Mouse (Mus musculus): ENCODE measurements at regions not wholly inside any gene's neighbourhood (a gene's known extent, or its start where the extent isn't known, plus 50 kb on each side); places are given as distances from the start of the nearest gene placed in this dataset.
A peak's percentile ranks its signal among the peaks of the same experiment; 100 is the strongest.

DNA sequence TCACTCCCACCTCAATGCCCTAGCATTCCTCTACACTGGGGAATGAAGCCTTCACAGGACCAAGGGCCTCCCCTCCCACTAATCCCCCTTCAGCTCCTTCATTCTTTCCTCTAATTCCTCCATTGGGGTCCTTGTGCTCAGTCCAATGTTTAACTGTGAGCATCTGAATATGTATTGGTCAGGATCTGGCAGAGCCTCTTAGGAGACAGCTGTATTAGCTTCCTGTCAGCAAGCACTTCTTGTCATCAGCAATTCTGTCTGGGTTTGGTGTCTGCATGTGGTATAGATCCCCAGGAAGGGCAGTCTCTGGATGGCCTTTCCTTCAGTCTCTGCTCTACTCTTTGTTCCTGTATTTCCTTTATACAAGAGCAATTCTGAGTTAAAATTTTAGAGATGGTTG, 426.8 kb upstream of the 2610001J05Rik start:
- intact Hi-C loops (cut with DNase I), result no loop called here
- DNase-seq (ENCODE audit: low spot score in 2 of 2), result no peak

DNA sequence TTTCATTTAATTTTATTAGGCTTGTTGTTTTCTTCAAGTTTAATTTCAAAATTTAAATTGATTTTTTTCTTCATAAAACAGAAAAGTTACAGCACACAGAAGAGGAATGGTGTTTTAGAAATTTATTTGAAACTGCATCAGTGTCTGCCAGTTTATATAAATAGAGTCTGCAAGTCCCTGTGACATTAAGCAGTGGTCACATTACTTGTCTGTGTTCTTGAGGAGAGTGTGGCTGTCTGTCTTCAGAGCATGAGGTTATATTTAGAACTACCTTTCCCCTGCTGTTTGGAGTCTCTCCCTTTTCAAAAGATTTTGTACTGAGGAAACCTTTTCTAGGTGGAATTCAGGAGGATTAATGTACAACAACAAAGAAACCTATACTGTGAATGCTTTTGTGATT, 426.1 kb upstream of the 2610001J05Rik start:
- intact Hi-C loops (cut with DNase I), result no loop called here
- no peak for DNase-seq (ENCODE audit: low spot score in 2 of 2)

DNA sequence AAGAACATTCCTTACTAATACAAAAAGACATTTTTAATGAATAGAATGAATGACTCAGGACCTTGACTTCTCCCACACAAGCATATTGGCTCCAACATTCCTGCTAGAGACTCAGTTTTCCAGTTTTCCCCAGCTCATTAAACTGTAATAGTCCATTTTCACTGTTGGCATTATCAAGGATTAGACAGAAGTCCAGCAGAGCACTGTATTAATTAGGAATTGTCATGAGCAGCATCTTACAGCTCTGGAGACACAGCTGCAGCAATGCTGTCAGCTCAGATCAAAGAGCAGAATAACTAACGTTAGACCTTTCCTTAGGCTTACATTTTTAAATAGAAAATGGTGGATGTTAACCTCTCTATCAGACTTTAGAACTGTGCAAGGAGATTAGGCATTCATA, 419.5 kb upstream of the 2610001J05Rik start:
- intact Hi-C loops (cut with DNase I), result no loop called here
- DNase-seq (ENCODE audit: low spot score in 2 of 2), result no peak

DNA sequence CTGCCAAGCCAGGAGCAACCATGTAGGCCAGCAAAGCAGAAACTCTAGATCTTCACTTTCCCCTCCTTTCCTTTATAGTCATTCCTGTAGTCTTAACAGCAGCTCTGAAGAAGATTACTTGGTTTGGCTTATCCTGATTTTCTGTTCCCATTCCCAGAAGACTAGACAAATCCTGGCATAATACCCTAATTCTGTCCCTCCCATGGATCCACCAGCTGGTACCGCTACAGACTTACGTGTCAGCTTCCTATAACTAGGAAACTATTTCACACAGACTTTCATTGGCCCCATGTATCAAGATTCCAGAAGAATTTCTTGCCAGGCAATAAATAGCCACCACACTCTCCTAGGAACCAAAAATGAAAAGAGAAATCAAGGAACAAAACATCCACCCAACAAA, 410.2 kb upstream of the 2610001J05Rik start:
- intact Hi-C loops (cut with DNase I), result no loop called here
- DNase-seq (ENCODE audit: low spot score in 2 of 2), result peak in 1 of 2 experiments; percentile 2

DNA sequence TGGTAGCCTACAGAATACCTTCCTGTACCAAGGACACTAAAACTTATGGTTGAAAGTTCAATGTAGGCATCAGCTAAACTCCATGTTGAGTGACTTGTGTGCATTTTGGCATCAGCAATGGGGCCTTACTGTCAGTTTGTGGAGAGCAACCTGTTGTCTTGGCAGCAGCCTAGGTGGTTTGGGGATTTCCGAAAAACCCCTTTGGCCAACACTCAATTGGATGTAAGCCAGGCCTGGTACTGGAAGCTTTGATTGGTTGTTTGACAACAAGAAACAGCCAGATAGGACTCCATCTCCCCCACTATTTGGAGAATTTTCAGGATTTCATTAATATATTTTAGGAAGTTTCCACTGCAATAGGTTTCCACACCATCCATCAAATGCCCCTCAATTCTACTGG, 390.6 kb upstream of the 2610001J05Rik start:
- no peak for DNase-seq (ENCODE audit: low spot score in 2 of 2)
- intact Hi-C loops (cut with DNase I), result no loop called here

DNA sequence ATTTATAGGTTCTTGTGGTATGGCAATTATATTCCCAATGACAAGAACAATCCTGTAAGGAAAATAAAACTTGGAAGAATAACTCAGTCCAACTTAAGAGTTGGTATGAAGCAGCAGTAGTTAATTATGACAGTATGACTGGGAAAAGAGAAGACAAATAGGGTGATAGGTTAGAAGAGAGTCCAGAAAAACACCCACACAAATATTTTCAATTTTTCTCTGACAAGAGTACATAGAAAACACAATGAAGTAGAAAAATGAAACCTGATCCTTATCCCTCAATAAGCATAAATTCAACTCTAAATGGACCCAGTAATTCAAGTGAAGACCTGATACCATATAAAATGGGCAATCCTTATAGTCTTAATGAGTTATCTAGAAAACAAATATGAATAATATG, 369.0 kb upstream of the 2610001J05Rik start:
- no peak for DNase-seq (ENCODE audit: low spot score in 2 of 2)
- intact Hi-C loops (cut with DNase I), result no loop called here

DNA sequence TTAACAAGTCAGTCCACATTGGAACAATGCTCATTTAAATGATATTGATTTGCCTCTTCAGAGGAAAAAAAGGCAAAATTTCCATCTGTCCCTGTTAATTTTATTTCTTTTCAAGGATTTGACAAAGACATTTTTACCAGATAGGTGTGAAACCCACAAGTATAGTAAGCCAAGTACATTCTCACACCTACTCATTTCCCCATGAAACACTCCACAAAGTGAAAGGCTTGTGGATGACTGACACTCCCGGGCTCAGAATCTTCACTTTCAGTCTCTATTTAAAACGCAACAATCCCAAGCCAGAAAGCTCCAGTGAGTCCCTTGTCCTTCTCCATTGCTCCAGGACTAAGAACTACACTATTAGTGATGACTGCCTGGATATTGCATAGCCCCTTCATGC, 367.8 kb upstream of the 2610001J05Rik start:
- intact Hi-C loops (cut with DNase I), result no loop called here
- peak; percentile 27 to 56 for DNase-seq (ENCODE audit: low spot score in 2 of 2)

DNA sequence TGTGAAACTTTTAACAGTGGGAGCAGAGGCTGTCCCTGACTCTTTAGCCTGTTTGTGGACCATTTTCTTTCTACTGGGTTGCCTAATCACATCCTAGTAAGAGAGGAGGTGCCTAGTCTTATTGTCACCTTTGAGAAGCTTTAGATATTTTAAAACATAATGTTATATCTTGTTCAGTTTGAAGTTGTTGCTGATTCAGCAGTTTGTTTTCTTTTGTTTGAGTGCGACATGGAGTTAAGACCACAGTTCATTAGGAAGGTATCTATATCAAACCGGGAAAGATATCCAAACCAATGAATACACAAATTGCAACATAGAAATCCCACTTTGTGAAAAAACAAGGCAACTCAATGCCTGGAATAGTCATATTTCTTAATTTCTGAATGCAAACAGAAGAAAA, 359.5 kb upstream of the 2610001J05Rik start:
- intact Hi-C loops (cut with DNase I), result no loop called here
- DNase-seq (ENCODE audit: low spot score in 2 of 2), result no peak

DNA sequence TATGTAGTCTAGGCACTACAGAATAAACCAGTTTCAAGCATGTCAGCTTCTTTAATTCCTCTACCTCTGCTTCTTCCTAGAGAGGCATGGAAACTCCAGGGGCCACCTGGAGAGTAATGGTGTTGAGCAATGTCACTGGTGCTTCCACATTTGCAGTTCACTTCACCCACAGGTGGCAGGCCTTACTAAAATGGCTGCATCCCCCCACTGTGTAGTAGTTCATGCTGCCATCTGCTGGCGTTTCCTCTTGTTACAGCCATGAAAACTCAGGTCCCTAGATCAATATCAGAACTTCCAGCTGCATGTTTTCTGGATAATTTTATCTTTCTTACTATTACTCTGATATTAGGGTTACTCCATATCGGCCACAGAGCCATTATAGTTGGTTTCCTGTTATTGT, 336.2 kb upstream of the 2610001J05Rik start:
- DNase-seq (ENCODE audit: low spot score in 2 of 2), result peak; percentile 27 to 53
- intact Hi-C loops (cut with DNase I), result loop anchor here (1.0 to 10.0 kb wide), 5 partner anchors 297 to 921 kb away; partner anchors contain the start of gene Gpr85

DNA sequence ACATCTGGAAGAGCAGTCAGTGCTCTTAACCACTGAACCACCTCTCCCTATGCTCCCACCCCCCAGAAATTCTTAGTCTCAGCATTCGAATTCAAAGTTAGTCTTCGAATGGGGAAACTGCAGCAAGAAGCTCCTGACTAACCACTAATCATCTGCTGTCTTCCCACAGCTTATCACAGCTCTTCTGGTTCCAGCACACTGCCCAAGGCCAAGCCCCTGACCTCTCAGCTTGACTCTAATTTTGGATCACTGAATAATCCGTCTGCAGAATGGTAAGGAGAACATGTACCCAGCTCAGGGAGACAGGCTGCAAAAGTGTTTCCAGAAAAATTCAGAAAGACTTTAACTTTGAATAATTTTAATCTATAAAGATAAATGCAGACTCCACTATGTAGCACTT, 325.8 kb upstream of the 2610001J05Rik start:
- DNase-seq (ENCODE audit: low spot score in 2 of 2), result no peak
- intact Hi-C loops (cut with DNase I), result no loop called here

DNA sequence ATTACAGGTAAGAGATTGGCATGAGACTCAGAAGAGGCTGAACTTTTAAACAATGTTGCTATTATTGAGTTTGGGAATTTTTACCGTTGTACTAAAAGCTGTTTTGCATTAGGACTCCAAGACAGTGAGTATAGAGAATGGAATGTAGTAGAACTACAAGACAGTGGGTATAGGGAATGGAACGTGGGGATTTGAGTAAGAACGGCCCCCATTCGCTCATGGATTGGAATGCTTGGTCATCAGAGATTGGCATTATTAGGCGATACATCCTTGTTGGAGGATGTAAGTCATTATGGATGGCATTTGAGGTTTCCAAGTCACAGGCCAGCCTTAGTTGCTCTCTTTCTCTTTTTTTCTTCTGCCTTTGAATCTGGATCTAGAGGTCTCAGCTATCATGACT, 324.0 kb upstream of the 2610001J05Rik start:
- intact Hi-C loops (cut with DNase I), result no loop called here
- DNase-seq (ENCODE audit: low spot score in 2 of 2), result no peak

DNA sequence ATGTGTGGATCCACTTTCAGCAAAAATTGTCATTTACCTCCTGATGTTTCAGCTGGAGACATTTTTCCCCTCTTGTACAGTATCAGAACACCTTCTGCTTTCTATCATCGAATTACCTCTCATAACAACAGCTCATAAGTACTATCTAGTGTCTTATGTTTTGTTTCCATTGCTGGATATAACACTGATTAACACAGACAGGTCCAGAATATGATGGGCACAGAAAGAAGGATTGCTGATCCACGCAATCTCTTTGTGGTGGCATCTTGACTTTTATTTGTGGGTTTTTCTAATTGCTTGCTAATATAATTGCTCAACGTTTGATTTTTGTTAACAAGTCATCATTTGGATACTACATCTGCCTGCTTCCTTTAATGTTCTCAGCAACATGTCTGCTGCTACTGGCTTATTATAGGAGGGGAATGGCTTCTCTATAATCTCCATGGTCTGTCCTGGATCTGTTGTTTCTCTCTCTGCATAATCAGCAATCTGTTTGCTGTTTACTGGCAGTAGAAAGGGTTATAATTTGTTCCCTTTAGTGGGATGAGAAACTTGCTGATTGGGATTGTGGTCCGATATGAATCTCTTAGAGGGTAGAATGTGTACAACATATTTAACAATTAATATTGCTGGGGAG, 320.2 kb upstream of the 2610001J05Rik start:
- intact Hi-C loops (cut with DNase I), result no loop called here
- DNase-seq (ENCODE audit: low spot score in 2 of 2), result no peak

DNA sequence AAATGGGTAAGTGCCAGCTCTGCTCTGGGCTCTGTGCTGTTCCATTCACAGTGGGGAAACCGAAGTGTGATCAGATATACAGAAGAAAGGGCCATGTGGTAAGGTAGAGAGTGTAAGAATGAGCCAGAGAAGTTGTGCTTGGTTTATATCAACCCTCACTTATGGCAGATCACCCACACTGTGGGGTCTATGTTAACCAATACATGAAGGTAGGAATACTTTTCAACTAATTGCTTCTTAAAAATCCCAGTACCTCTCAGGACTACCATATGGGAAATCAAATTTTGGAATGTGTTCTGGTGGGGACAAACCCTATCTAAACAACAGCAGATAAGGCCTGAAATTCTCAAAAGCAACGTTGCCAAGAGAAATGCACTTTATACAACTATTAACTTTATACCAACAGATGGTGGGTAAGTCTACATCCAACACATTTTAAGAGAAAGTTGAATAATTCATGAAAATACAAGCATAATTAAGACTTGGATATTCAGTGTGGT, 314.7 kb upstream of the 2610001J05Rik start:
- intact Hi-C loops (cut with DNase I), result no loop called here
- DNase-seq (ENCODE audit: low spot score in 2 of 2), result peak; percentile 9 to 60

DNA sequence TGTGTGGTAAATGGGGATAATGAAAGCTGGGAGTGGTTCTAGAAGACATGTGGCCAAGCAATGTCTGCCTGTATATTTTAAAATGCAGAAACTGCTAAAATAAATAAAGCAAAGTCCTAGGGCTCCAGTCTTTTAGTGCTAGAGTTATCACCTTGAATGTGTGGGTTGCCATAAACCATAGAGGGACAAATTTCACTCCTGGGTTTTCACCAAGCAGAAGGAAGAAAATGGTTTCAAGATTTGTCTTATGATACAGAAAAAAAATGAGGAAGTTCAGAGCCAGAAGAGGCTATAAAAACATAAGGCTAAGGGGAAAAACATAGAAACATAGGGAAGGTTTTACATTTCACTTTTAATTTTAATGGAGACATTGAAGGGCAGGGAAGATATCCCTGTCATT, 276.1 kb upstream of the 2610001J05Rik start:
- intact Hi-C loops (cut with DNase I), result no loop called here
- peak in 1 of 2 experiments; percentile 21 for DNase-seq (ENCODE audit: low spot score in 2 of 2)

DNA sequence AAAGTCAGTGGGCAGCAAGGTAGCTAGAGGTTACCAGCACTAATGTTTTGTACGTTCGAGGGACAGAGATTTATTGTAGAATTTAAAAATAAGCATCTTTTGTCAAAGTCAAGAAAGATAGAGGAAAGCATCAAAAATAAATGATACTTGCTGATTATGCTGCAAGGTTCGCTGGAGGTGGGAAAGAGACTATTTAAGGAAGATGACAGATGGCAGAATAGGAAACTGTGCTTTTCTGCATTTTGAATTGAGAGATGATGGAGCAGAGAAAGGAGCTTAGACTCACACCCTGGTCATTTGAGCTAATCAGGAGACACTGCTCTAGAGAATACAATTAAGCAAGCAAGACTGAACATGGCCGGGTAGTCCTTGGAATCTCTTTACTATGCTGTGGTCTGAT, 275.1 kb upstream of the 2610001J05Rik start:
- intact Hi-C loops (cut with DNase I), result no loop called here
- peak in 1 of 2 experiments; percentile 58 for DNase-seq (ENCODE audit: low spot score in 2 of 2)

DNA sequence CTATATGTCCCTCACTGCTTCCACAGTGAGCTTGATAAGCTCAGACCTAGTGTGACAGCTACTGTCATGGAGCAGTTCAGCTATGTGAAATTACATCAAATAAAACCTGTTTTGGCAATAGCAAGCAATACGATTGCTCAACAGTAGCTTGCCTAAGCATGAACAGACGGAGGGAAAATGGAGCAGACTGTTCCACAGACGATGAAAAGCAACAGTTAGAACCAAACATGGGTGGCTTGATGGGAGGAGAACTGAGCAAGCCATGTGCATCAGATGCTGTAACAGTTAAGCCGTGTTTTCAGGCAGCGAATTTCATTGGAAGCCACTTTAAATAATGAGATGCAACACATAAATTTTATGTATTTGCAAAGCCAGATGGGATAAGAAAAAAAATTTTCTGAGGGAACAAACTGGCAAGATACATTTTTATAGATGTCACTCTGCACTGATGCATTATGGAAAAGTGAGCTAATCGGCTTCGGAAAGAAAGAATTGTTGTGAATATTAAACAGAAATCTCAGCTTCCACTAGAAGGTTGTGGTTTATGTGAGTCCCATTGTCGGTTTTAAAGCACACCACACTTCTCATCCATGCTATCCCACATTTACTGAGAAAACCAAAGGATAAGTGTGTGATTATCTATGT, 270.9 kb upstream of the 2610001J05Rik start:
- DNase-seq (ENCODE audit: low spot score in 2 of 2), result peak in 1 of 2 experiments; percentile 33
- intact Hi-C loops (cut with DNase I), result no loop called here

DNA sequence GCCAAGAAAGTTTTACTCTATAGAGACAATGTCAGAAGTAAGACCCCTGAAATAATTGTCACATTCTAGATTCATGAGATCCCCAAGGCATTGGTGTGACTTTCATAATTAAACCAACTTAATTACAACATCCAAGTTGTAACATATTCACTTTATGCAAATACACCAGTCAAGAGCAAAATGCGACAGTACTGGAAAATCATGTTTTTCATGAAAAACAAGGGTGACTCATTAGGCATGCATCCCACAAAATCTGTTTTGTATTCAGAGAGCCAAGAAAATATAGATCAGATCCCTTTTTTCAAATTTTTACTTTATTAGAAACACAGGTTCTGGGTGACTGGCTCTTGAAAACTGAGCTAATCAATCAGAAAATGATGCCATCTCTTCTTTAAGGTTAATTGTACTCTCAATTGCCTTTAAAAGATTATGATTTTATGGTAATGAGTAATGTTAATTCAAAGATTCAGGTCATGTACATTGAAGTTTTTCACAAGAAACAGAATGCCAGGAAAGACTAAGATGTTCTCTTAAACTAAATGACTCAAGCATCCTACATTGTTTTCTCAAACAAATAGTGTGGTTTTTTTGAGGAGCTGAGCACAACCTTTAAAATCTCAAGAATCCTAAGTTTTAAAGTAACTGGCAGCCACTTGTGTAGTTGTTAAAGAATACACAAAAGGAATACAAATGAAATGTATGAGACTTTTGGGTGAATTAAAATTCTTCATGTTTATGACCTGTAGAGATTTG, 259.2 kb upstream of the 2610001J05Rik start:
- intact Hi-C loops (cut with DNase I), result no loop called here
- DNase-seq (ENCODE audit: low spot score in 2 of 2), result peak in 1 of 2 experiments; percentile 29

DNA sequence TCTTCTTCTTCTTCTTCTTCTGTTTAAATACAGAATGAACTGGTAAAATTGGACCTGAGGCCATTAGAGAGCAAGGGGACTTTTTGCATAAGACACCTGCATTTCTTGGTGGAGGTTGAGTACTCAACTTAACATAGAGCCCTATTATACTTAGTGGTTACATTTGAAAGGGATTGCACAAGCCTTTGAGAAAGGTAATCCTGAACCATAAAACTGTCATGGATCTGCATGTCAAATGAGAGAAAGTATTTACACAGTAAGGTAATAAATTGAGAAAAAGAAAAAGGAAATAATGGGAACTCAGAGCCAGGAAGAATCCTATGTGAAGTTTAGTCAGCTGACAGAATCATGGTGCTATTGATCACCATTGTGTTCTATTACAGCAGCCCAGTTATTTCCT, 258.1 kb upstream of the 2610001J05Rik start:
- DNase-seq (ENCODE audit: low spot score in 2 of 2), result no peak
- intact Hi-C loops (cut with DNase I), result no loop called here

DNA sequence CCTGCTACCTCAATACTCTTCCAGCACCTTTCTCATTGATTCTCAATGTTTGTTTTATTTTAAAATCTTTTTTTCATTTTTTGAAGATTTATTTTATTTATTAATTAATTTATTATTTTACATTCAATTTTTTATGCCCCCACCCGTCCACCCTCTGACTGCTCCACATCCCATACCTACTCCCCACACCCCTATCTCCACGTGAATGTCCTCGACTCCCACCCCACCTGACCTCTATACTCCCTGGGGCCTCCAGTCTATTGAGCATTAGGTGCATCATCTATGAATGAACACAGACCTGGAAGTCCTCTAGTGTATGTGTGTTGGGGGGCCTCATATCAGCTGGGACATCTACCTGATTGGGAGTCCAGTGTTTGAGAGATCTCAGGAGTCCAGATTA, 251.0 kb upstream of the 2610001J05Rik start:
- intact Hi-C loops (cut with DNase I), result no loop called here
- DNase-seq (ENCODE audit: low spot score in 2 of 2), result no peak

DNA sequence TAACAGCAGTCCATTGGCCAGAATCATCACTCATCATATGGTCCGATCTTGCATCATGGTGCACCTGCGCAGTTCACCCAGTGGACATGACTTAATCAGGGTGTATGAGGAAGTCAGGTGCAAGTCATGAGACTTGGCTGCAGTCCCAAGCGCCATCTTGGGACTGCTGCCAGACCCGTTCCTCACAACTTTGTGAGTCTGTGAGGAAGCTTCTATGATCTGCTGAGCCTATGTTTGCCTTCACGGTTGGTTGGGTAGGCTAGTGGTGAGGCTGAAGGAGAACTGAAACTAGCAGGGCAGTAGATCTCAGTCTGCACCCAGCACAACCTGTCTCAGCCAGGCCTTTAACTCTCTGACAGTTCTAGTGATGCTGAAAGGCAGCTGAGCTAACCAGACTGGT, 250.2 kb upstream of the 2610001J05Rik start:
- no peak for DNase-seq (ENCODE audit: low spot score in 2 of 2)
- intact Hi-C loops (cut with DNase I), result no loop called here

DNA sequence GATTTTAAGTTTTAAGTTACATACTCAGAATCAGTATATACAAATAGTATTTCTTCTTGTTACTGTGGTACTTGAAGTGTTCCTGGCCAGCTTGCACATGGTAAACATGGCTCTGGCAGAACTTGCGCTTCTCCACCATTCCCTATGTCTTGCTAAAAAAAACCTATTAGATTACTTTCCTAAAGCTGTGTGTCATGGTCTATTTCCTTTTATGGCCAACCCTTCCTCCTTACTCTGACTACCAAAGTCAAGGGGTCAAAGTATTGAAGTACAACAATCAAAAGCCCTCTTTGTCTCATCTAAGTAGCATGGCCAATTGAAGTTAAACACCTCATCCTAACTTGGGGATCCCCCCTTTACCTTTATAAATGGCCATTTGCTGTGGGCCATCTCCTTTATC, 223.6 kb upstream of the 2610001J05Rik start:
- intact Hi-C loops (cut with DNase I), result no loop called here
- DNase-seq (ENCODE audit: low spot score in 2 of 2), result no peak
